Mouse (Mus musculus) erythroblast, embryonic 14.5 days (primary cell): ENCODE measurements around the gene Spata31d1d.

Source experiments
- GATA1 ChIP-seq: IDR thresholded peaks from 2 replicates; pipeline ENCODE4 v1.6.1; 2012; ENCODE audit warnings: low read length, inconsistent platforms, mixed read lengths
- TAL1 ChIP-seq: IDR thresholded peaks from 3 replicates; pipeline ENCODE4 v1.6.1; 2012; ENCODE audit warnings: low read length, inconsistent platforms, mixed read lengths

- TF ChIP-seq GATA1 (no peak), TAL1 (no peak)
Observed at GRCm38 (mm10) chr13:59769296-59770163, 38.0 kb upstream of the Spata31d1d start, which contains the start of gene Isca1.
